ENCODE assay signal across 19 mouse cellular contexts in the genomic region with DNA sequence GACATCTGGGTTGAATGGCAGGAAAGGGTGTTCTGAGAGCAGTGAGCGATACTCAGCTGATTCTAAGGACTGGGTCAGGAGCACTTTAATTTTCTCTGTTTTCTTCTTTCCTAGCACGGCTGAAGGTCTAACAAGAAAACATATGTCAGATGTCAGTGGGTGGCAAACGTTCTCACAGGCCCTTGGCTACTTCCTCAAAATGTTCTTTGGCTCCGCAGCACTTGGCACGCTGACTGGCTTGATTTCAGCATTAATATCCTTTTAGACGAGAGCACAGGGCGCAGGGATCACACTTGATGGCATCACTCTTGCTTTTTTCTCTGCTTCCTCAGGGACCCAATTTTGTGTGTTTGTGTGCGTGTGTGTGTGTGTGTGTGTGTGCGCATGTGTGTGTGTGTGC. TPM values are rescaled to one million over a fixed set of nuclear protein-coding genes. Genes with fewer than 3 reads are reported as not detected.
A peak's percentile ranks its signal among the peaks of the same experiment; 100 is the strongest.
DNase-seq lines count a peak whose midpoint lies in the region; ATAC-seq and TF ChIP-seq lines count a peak whose summit lies in the region.
"Had no signal": no experiment of that assay in that cellular context is flagged by ENCODE, and none has a peak within 500 bp of the region (broad histone marks: within the 10 kb centered on the region; RNA-seq: fewer than 3 reads in every experiment).

No protein-coding gene starts in this region.

- H3K9me3 ChIP-seq in forebrain, embryonic 14.5 days (replicated peaks; ENCODE audit: control insufficient read depth, low read length) = no peaks in the 10 kb centered on the region
- H3K9me3 ChIP-seq: forebrain, embryonic 10.5 days; heart, embryonic 13.5 days; liver, embryonic 15.5 days; midbrain, embryonic 10.5 days; neural tube, embryonic 13.5 days had no signal

- no peak for ATAC-seq in forebrain, embryonic 14.5 days
- no peak for ATAC-seq in activated CD4-positive, CD25-positive, alpha-beta regulatory T cell, adult 4 months
- ATAC-seq in megakaryocyte-erythroid progenitor cell, adult 5-6 weeks (replicated peaks; ENCODE audit: low FRiP score, low TSS enrichment, poor library complexity, severe bottlenecking) = no peak

- intact Hi-C loops in gastrocnemius, adult 2 months (cut with DNase I) = no loop called here
- intact Hi-C loops in gastrocnemius, postnatal 14 days (cut with DNase I; ENCODE audit: low total_unique reads) = no loop called here

- 31% methylated on average over 8 of the region's 9 CpGs for WGBS in macrophage (ENCODE audit: missing documents)
- 91% methylated on average over 9 of the region's 9 CpGs for WGBS in forebrain, embryonic 14.5 days

- TF ChIP-seq CTCF in gastrocnemius, adult 2 months (IDR thresholded peaks at IDR 0.05) = no peak

- no peaks in the 10 kb centered on the region for H3K79me2 ChIP-seq in macrophage (ENCODE audit: inconsistent target)

- peak overlapping the region; percentile 71 for H3K27ac ChIP-seq in gastrocnemius, adult 2 months
- H3K27ac ChIP-seq in macrophage = peak overlapping the region; percentile 18
- H3K27ac ChIP-seq in forebrain, embryonic 14.5 days (ENCODE audit: low read depth, low read length) = no peak overlapping the region
- H3K27ac ChIP-seq: forebrain, embryonic 10.5 days; heart, embryonic 13.5 days; liver, embryonic 15.5 days; midbrain, embryonic 10.5 days had no signal

- H3K9ac ChIP-seq in forebrain, embryonic 14.5 days (ENCODE audit: low read length) = no peak overlapping the region
- H3K9ac ChIP-seq: heart, embryonic 13.5 days; liver, embryonic 15.5 days; neural tube, embryonic 13.5 days had no signal

- no peaks in the 10 kb centered on the region for H3K4me1 ChIP-seq in forebrain, embryonic 14.5 days (ENCODE audit: control insufficient read depth, insufficient read depth, low read length)
- H3K4me1 ChIP-seq: forebrain, embryonic 10.5 days; heart, embryonic 13.5 days; midbrain, embryonic 10.5 days; neural tube, embryonic 13.5 days had no signal

- H3K4me3 ChIP-seq in gastrocnemius, adult 2 months = no peak overlapping the region
- H3K4me3 ChIP-seq in macrophage (ENCODE audit: inconsistent target) = no peak overlapping the region
- H3K4me3 ChIP-seq in forebrain, embryonic 14.5 days (ENCODE audit: low read depth, low read length) = no peak overlapping the region
- H3K4me3 ChIP-seq: forebrain, embryonic 10.5 days; heart, embryonic 13.5 days; liver, embryonic 15.5 days; midbrain, embryonic 10.5 days; neural tube, embryonic 13.5 days had no signal

- no peaks in the 10 kb centered on the region for H3K27me3 ChIP-seq in forebrain, embryonic 14.5 days (replicated peaks; ENCODE audit: control insufficient read depth, insufficient read depth, low read length)
- H3K27me3 ChIP-seq: heart, embryonic 13.5 days; liver, embryonic 15.5 days; neural tube, embryonic 13.5 days had no signal

- H3K36me3 ChIP-seq in macrophage (ENCODE audit: inconsistent target) = peaks cover 35% of the 10 kb centered on the region; the same call in 1 of the 2 replicates
- peaks cover 86% of the 10 kb centered on the region for H3K36me3 ChIP-seq in forebrain, embryonic 14.5 days (ENCODE audit: control insufficient read depth, insufficient read depth, low read length)

- H3K4me2 ChIP-seq in forebrain, embryonic 14.5 days (ENCODE audit: low read length) = no peak overlapping the region
- H3K4me2 ChIP-seq: heart, embryonic 13.5 days; liver, embryonic 15.5 days; neural tube, embryonic 13.5 days had no signal

- peak; percentile 65 for DNase-seq in gastrocnemius, adult 2 months
- DNase-seq in gastrocnemius, postnatal 14 days = no peak
- peak; percentile 82 for DNase-seq in cerebellum, adult 11 months
- peak; percentile 85 to 90 for DNase-seq in cerebellum, postnatal 14 days
- DNase-seq in forebrain, embryonic 14.5 days (ENCODE audit: low spot score) = no peak
- DNase-seq: heart, adult 11 months; heart, postnatal 36 days; kidney, adult 18-20 months; kidney, postnatal 10 days; lung, postnatal 10 days; thymus, postnatal 4 days had no signal

RNA-seq across cellular contexts. Expression of gene Rnf114, which starts 35.2 kb away (rescaled TPM):
- 10 to 100 TPM; 40.0 to 40.9 TPM for total RNA-seq in gastrocnemius, adult 2 months (2021)
- 10 to 100 TPM; 15.3 to 15.6 TPM for total RNA-seq in gastrocnemius, postnatal 14 days (2021)
- 100 to 1,000 TPM in 13 of 26 experiments, 10 to 100 TPM in 13; 38.5 to 171 (median 104) TPM for total RNA-seq in macrophage (2018; cell fraction: chromatin; rRNA removed)
- total RNA-seq in macrophage (2018; cell fraction: cytosol; rRNA removed) = 100 to 1,000 TPM in 17 of 26 experiments, 10 to 100 TPM in 9; 85.1 to 241 (median 172) TPM
- total RNA-seq in macrophage (2018; cell fraction: nucleus; rRNA removed) = 100 to 1,000 TPM in 16 of 26 experiments, 10 to 100 TPM in 10; 55.5 to 206 (median 162) TPM
- polyA plus RNA-seq in macrophage (2018) = 48.9 to 118 TPM (median 85.7 TPM) in 3 replicates
- polyA plus RNA-seq in forebrain, embryonic 14.5 days (2014; fragmentation: Nextera tagmentation; extraction: Ambion mirVana) = 150 and 151 TPM in 2 replicates
- 100 to 1,000 TPM; 168 to 181 TPM for polyA plus RNA-seq in activated CD4-positive, CD25-positive, alpha-beta regulatory T cell, adult 4 months (2017; shearing (Covaris generic))
- 30.8 and 34.8 TPM in 2 replicates for total RNA-seq in megakaryocyte-erythroid progenitor cell, adult 5-6 weeks (2014; fragmentation: Nextera tagmentation)
- total RNA-seq in megakaryocyte-erythroid progenitor cell, adult 5-6 weeks (2017) = 19.5 and 23.8 TPM in 2 replicates

RNA-seq across cellular contexts. Expression of gene Spata2, which starts 35.5 kb away (rescaled TPM):
- 10 to 100 TPM; 18.4 to 18.9 TPM for total RNA-seq in gastrocnemius, adult 2 months (2021)
- total RNA-seq in gastrocnemius, postnatal 14 days (2021) = 10 to 100 TPM; 11.6 to 15.7 TPM
- total RNA-seq in macrophage (2018; cell fraction: chromatin; rRNA removed) = 10 to 100 TPM; 20.5 to 63.0 (median 40.8) TPM
- 10 to 100 TPM; 21.0 to 37.7 (median 25.0) TPM for total RNA-seq in macrophage (2018; cell fraction: cytosol; rRNA removed)
- total RNA-seq in macrophage (2018; cell fraction: nucleus; rRNA removed) = 10 to 100 TPM; 23.1 to 53.1 (median 37.8) TPM
- polyA plus RNA-seq in macrophage (2018) = 11.7 to 18.0 TPM (median 14.0 TPM) in 3 replicates
- 22.1 and 32.1 TPM in 2 replicates for polyA plus RNA-seq in forebrain, embryonic 14.5 days (2014; fragmentation: Nextera tagmentation; extraction: Ambion mirVana)
- 10 to 100 TPM in 1 of 2 experiments, 1 to 10 TPM in 1; 7.4 to 11.7 TPM for polyA plus RNA-seq in activated CD4-positive, CD25-positive, alpha-beta regulatory T cell, adult 4 months (2017; shearing (Covaris generic))
- total RNA-seq in megakaryocyte-erythroid progenitor cell, adult 5-6 weeks (2014; fragmentation: Nextera tagmentation) = 16.0 and 23.2 TPM in 2 replicates
- total RNA-seq in megakaryocyte-erythroid progenitor cell, adult 5-6 weeks (2017) = 6.8 and 8.1 TPM in 2 replicates

RNA-seq across cellular contexts. Expression of gene Slc9a8, which starts 35.7 kb away (rescaled TPM):
- total RNA-seq in gastrocnemius, adult 2 months (2021) = 10 to 100 TPM; 25.0 to 30.4 TPM
- 10 to 100 TPM; 24.5 to 24.6 TPM for total RNA-seq in gastrocnemius, postnatal 14 days (2021)
- 100 to 1,000 TPM; 151 to 296 (median 212) TPM for total RNA-seq in macrophage (2018; cell fraction: chromatin; rRNA removed)
- 10 to 100 TPM; 11.3 to 25.3 (median 16.9) TPM for total RNA-seq in macrophage (2018; cell fraction: cytosol; rRNA removed)
- 100 to 1,000 TPM in 23 of 26 experiments, 10 to 100 TPM in 3; 82.7 to 162 (median 126) TPM for total RNA-seq in macrophage (2018; cell fraction: nucleus; rRNA removed)
- polyA plus RNA-seq in macrophage (2018) = 16.4 to 30.0 TPM (median 19.1 TPM) in 3 replicates
- polyA plus RNA-seq in forebrain, embryonic 14.5 days (2014; fragmentation: Nextera tagmentation; extraction: Ambion mirVana) = 13.8 and 15.9 TPM in 2 replicates
- 10 to 100 TPM; 35.4 to 43.2 TPM for polyA plus RNA-seq in activated CD4-positive, CD25-positive, alpha-beta regulatory T cell, adult 4 months (2017; shearing (Covaris generic))
- 46.2 and 48.6 TPM in 2 replicates for total RNA-seq in megakaryocyte-erythroid progenitor cell, adult 5-6 weeks (2014; fragmentation: Nextera tagmentation)
- 20.5 and 28.3 TPM in 2 replicates for total RNA-seq in megakaryocyte-erythroid progenitor cell, adult 5-6 weeks (2017)

Comparison
In these comparisons a context has a peak if more than half of its experiments do, and no peak if none do; other contexts are left out.
1. DNase-seq: peak in gastrocnemius, adult 2 months (single experiment), cerebellum, adult 11 months (single experiment) and cerebellum, postnatal 14 days (2 of 2); none in gastrocnemius, postnatal 14 days (single experiment) and forebrain, embryonic 14.5 days (single experiment).